Mouse (Mus musculus) forebrain, embryonic 14.5 days (tissue): ENCODE measurements at regions not wholly inside any gene's neighbourhood (a gene's known extent, or its start where the extent isn't known, plus 50 kb on each side); places are given as distances from the start of the nearest gene placed in this dataset.

Source experiments
- ATAC-seq: fragments of 200-750 bp; cut with Nextera tagmentation; 2 replicates; pipeline ENCODE4 v1.8.0; 2017; ENCODE audit warnings: mild to moderate bottlenecking, moderate library complexity
- DNase-seq: peaks from one replicate; pipeline ENCODE4 v3.0.0-alpha.2; 2015; ENCODE audit warnings: low spot score
- H3K27ac ChIP-seq: fragments of 300-500 bp; sonication (generic); 2 replicates; pipeline ENCODE4 v1.5.1; 2014; ENCODE audit warnings: low read depth, mild to moderate bottlenecking, control low read depth, low read length, moderate library complexity
- H3K27me3 ChIP-seq: fragments of 300-500 bp; sonication (generic); replicated peaks from 2 replicates; pipeline ENCODE4 v1.6.1; 2014; ENCODE audit warnings: low read length, control low read depth, mixed read lengths; ENCODE audit not compliant: control insufficient read depth, insufficient read depth
- H3K36me3 ChIP-seq: fragments of 300-500 bp; sonication (generic); 2 replicates; pipeline ENCODE4 v1.6.1; 2014; ENCODE audit warnings: low read length, control low read depth; ENCODE audit not compliant: control insufficient read depth, insufficient read depth
- H3K4me1 ChIP-seq: fragments of 300-500 bp; sonication (generic); 2 replicates; pipeline ENCODE4 v1.6.1; 2014; ENCODE audit warnings: antibody characterized with exemption, low read length, control low read depth; ENCODE audit not compliant: control insufficient read depth, insufficient read depth
- H3K4me2 ChIP-seq: fragments of 300-500 bp; sonication (generic); 2 replicates; pipeline ENCODE4 v1.6.1; 2014; ENCODE audit warnings: mild to moderate bottlenecking, control low read depth, low read length
- H3K4me3 ChIP-seq: fragments of 300-500 bp; sonication (generic); 2 replicates; pipeline ENCODE4 v1.5.1; 2014; ENCODE audit warnings: low read depth, low read length, control low read depth
- H3K9ac ChIP-seq: fragments of 300-500 bp; sonication (generic); 2 replicates; pipeline ENCODE4 v1.6.1; 2014; ENCODE audit warnings: mild to moderate bottlenecking, low read length, control low read depth, moderate library complexity
- H3K9me3 ChIP-seq: fragments of 300-500 bp; sonication (generic); replicated peaks from 2 replicates; pipeline ENCODE4 v1.6.1; 2016; ENCODE audit warnings: low read length, control low read depth, mixed read lengths; ENCODE audit not compliant: control insufficient read depth
- WGBS: fragments of 180-500 bp; shearing (Covaris S2); extraction: QIAGEN DNeasy Blood & Tissue Kit; methylation state at CpG from one replicate; pipeline ENCODE4 v1.1.7; 2014; 5-methylcytosine and 5-hydroxymethylcytosine counted together

- H3K9ac ChIP-seq, result no peak overlapping the region
- ATAC-seq, result peak; percentile 46; the same call in 1 of the 2 replicates
- H3K27ac ChIP-seq, result no peak overlapping the region
- H3K36me3 ChIP-seq, result no peaks in the 10 kb centered on the region
- DNase-seq, result peak; percentile 46
- no peak overlapping the region for H3K4me2 ChIP-seq
- no peak overlapping the region for H3K4me3 ChIP-seq
- no peaks in the 10 kb centered on the region for H3K9me3 ChIP-seq
- 63% methylated on average over 3 of the region's 3 CpGs for WGBS
- H3K4me1 ChIP-seq, result no peaks in the 10 kb centered on the region
- no peaks in the 10 kb centered on the region for H3K27me3 ChIP-seq
These were observed 402.5 kb upstream of the Gemin8 start for GRCm38 (mm10) chrX:165767672-165768265.
